Mouse (Mus musculus): ENCODE measurements at regions not wholly inside any gene's neighbourhood (a gene's known extent, or its start where the extent isn't known, plus 50 kb on each side); places are given as distances from the start of the nearest gene placed in this dataset.

- TF ChIP-seq CTCF (IDR thresholded peaks at IDR 0.05; ENCODE audit: control insufficient read depth, insufficient read depth, insufficient replicate concordance, low read depth, low read length), result no peak
- TF ChIP-seq POLR2A (IDR thresholded peaks at IDR 0.05; ENCODE audit: control insufficient read depth, low read depth, low read length), result no peak
These were observed 68.0 kb upstream of the Rgmb start for GRCm38 (mm10) chr17:15898689-15899419.

Measured in testis, adult 2 months (tissue).